Mouse (Mus musculus): ENCODE results near the gene Gstm7.
"Not testable (repeated sequence)": the region's sequence is repeated elsewhere in the genome, so short reads cannot be mapped to it uniquely, and the experiment has no call there.

Gene Gstm7

DNA sequence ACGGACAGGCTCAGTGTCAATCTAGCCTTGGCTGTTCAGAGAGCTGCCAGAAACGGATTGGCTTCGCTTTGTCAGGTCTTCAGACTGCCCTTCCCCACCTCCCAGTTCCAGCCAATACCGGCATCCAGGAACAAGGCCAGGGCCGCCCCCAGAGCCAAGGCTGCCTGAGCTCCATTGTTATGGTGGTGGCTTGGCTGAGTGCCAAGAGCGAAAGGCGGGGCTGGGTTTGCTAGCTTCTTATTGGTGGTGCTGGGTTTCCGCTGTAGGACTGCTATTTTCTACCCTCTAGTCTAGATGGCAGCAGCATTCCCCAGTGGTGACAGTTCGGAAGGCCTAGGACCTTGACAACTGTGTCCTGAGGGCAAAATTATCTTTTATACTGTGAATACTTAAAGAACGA lies at the start of gene Gstm7:
Gstm7 (minus strand) TSS at position 148 of the 400 bp plus-strand sequence.
- DNase-seq (ENCODE audit: low spot score in 2 of 2): peak; percentile 96 to 97

DNA sequence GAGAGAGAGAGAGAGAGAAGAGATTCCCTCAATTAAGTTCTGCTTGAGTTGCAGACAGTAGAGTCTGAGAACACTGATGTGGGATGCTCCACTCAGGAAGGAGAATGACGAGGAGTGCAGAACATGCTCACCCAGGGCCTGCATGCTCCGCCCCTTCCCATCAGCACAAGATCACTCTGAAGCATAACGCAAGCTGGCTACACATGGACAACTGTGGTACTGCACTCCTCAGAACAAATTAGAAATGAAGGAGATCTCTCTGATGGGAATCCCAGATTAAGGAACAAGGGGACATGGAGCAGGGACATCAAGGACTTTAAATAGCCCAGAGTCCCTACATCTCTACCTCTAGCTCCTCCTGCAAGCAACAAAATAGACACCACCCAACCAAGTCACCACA lies 49.6 kb upstream of the Gstm7 start:
- DNase-seq (ENCODE audit: low spot score in 2 of 2): no peak

DNA sequence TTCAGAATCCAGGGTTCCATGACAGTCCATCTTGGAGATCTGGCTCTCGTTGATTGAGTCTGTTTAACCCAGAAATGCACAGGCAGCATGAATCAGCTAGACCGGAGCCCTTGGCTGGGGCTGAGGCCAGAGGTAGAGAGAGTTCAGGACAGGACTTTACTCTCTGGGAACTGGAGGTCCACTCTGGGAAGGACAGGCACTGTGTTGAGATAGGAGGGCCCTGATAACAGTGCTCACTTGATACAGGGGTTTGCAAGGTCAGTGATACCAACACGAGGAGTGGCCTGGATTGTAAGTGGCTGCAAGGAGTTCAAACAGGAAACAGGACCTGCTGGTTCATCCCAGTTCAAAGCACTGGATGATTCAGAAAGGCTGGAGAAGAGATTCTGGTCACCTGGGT lies 46.1 kb upstream of the Gstm7 start:
- DNase-seq (ENCODE audit: low spot score in 2 of 2): no peak

DNA sequence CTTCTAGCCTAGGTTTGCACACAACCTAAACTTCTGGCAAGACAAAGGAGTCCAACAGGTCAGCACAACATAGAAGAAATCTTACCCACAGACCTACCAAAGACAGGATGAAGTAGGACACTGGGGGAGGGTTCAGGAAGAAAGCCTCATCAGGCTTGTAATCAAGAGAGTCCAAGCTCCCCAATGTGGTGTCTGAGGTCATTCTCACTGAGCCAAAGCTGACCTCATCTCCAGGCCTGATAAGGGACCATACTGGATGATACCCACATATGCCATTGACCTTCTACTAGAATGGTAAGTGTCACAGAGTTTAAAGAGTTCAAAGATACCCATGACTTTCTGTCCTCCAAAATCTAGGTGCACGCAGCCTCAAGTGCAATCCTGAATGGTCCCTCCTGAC lies 42.6 kb upstream of the Gstm7 start:
- no peak for DNase-seq (ENCODE audit: low spot score in 2 of 2)

DNA sequence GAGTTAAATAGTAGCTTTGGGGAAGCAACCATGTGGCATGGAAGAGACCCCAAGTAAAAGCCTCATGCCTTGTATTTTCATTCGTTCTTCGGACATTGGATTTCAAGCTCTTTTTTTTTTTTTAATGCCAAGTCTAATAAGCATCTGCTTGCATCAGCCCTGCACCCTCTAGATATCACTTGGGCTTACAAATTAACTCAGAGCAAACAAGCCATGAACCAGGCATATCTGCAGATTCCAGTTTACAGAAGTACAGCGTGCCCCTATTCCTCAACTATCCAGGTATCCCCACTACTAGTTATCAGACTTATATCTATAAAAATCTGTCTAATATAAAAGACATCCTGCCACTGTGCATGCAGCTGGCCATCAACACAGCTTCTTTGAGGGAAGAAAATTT lies 40.5 kb upstream of the Gstm7 start:
- no peak for DNase-seq (ENCODE audit: low spot score in 2 of 2)

DNA sequence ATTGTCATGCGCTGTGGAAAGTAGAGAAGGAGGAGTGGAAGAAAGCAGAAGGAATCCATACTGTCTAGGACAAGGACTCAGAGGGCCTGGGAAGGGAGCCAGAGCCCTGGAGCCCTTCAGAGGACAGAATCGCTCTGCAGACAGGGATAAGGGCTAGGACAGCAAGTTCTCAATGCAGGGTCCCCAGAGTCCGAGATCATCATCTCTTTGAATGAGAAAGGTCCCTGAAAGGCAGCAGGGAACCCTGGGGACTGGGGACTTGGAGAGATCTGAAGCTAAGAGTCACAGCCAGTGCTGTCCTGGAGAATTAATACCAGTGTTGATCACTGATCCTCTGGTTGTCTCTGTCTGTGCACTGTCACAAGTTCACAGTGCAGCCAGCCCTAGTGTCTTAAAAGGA lies 39.5 kb upstream of the Gstm7 start:
- not testable (repeated sequence) for DNase-seq (ENCODE audit: low spot score in 2 of 2)

DNA sequence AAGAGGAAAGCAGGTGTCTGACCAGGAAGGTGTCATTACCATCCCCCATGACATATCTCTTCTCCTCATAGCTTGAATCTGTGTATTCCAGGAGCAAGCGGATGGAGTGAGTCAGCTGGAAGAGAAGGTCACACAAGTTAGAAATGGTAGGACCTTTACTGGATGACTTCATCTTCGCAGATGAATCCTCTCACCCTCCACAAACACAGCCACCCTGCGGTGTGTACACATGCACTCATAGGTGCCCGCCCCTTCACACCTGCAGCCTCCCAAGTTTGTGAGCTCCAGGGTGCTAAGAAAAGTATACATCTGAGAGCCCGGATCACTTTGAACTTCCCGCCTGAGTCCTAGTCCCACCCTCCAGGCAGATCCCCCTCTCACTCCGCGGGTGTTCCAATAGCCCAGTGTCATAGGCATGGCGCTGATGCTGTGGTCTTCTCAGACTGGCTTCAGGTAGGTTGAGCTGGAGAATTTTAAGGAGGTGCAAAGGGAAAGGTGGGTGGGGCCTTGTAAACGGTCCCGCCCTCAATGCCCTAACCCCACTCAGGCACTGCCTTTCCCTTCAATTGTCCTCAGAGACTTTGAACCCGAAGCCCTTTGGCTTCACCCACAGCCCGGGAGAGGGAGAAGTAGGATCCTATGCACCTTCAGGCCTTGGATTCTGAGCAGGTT lies 37.2 kb upstream of the Gstm7 start, which contains the start of gene Gstm3:
Gstm3 (minus strand) TSS at position 560 of the 672 bp plus-strand sequence.
- no peak for DNase-seq (ENCODE audit: low spot score in 2 of 2)

DNA sequence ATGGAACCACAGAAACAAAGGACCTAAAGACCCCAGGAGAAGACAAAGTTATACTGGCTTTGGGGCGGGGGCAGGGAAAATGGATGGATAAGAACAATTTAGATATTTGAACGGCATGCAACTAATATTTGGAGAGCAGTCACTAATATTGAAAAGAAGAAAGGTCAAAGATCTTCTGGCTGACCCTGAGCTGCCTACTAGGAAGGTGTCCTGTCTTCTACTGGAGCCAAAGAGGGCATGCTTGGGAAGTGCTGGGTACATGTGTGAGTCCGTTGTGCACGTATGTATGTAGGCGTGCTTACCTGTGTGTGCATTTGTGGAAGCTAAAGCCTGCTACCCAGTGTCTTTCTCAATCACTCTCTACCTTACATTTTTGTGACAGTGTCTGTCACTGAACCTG lies 35.0 kb upstream of the Gstm7 start:
- DNase-seq (ENCODE audit: low spot score in 2 of 2): no peak

DNA sequence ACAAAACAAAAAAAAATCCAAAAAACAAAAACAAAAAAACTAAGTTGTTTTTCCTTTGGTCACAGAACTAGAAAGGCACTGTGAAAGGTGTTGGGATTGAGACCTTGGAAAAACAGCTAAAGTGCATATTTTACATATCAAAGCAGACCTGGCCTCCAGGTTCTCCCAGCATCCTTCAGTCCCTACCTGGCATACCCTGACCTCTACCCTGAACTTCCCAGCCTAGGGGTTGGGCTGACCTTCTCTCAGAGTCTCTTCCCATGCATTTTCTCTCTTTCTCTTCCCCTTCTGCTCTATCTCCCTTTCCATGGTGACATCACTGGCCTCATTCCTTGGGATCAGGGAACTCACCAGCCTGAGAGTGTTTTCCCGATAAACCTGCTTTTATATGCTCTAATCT lies 34.0 kb upstream of the Gstm7 start:
- no peak for DNase-seq (ENCODE audit: low spot score in 2 of 2)

DNA sequence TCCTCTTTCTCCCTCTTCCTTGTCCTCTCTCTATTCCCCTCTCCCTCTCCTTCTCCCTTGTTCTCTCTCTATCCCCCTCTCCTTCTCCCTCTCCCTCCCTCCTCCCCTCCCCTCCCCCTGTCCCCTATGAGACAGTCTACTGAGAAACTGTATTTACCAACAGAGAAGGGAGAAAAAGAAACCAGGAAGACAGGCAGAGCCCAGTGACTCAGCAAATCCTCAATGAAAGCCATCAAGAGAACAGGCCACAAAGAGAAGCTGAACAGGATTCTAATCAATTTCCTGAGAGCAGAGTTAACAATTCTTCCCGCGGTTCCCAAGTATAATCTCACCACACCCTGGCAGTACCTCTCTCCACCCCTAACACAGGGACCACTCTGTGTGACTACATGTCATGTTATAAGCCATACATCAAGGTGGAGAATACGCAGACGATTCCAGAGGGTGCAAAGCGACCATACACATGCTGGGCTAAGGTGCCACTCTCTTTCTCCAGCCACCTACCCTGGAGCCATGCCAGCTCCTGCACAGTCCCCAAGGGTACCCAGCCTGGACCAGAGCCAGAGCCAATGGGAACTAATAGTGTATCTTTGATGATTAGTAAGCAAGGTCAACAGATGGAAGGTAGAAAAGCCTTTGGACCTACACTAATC lies 33.2 kb upstream of the Gstm7 start:
- DNase-seq (ENCODE audit: low spot score in 2 of 2): no peak

DNA sequence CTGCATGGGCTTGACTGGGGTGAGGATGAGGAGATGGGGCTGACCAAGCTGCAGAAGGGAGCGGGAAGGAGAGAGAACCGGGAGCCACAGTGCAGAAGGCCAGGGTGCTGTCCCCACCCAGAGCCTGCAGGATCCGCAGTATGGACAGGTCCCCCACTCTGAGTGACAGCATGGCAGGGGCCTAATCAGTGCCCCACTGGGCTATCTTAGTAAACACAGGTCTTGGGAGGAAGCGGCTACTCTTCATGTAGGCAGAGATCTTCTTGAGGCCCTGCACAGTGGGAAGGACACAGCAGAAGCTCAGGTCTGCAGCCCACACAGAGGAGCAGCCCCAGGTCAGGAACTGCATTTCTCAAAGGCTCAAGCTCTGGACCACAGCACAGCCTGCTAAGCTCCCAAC lies 32.4 kb upstream of the Gstm7 start:
- no peak for DNase-seq (ENCODE audit: low spot score in 2 of 2)

DNA sequence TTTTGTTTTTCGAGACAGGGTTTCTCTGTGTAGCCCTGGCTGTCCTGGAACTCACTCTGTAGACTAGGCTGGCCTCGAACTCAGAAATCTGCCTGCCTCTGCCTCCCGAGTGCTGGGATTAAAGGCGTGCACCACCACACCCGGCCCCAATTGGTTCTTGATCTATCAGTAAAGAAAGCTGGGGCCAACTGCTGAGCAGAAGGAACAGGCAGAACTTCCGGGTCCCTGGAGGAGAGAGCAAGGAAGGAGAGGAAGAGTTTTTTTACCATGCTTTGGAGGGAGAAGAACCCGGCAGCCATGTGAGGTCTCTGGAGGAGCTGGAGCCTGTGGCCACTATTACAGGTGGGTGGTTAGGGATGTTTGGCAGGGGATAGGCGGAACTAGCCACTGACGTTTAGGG lies 23.6 kb upstream of the Gstm7 start:
- not testable (repeated sequence) for DNase-seq (ENCODE audit: low spot score in 2 of 2)

DNA sequence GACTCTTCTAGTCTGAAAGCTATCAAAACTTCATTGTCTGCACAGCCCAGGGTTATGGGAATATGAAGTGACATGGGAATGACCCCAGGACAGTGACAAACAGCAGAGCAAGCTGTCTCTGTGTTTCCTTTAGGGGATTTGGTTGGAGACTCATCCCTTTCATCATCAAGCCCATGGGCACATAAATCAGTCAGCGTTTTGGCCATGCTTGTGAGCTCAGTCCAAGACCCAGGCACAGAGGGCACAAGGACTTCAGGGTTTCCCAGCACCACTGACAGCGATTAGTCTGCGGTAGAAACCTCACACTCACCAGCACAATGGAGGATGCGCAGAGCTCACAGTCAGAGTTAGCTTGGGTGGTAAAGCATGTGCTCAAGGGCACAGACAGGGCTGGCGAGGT lies 22.3 kb upstream of the Gstm7 start:
- DNase-seq (ENCODE audit: low spot score in 2 of 2): no peak

DNA sequence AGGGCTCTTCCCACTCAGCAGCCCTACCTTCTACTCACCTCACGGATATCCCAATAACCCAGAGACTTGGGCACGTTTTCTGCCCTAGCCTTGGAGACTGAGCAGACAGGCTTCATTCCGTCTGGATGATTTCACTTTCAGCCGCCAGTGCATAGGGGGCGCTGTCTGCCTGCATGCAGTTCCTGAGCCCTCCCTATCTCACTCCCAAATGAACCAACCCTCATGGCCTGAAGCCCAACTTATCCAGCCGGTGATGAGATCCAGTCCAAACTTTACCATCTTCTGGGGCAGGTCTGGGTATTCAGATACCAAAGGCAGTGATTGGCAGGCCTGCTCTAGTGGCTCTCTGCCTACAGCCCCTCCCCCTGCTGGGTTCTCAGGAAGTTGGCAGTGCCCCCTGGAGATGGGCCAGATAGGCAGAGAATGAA lies 21.7 kb upstream of the Gstm7 start:
- no peak for DNase-seq (ENCODE audit: low spot score in 2 of 2)

DNA sequence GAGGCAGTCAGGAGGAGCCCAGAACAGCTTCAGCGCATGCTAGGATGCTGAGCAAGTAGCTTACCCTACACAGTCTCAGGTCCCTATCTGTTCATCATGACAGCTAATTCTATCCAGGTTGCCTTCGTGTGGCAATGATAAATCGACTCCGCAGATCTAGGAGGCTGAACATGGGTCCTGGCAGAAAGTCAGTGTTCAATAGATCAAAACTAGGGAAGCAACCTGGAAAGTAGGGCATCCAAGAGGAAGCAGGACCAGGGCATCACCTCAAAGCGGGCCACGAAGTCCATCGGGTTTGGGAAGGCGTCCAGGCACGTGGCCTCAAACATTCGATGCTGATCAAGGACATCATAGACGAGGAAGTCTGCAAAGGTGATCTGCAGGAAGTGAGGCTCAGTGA lies 18.9 kb upstream of the Gstm7 start:
- DNase-seq (ENCODE audit: low spot score in 2 of 2): no peak

DNA sequence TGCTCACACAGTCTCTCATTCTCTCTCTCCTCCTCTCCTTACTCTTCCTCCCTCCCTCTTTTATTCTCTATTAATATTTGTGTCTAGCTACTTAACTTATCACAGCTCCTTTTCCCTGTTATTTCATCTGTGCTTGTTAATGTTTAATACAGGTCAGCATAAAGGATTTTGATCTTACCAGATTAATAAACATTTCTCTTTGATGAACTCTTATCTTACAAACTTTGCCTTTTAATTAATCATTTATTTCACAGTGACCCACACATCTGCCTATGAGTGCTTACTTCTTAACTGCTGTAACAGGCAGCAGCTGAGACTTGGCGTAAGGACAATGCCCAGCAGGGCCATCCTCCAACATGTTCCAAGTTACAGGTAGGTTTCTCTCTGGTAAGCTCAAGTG lies 17.8 kb upstream of the Gstm7 start:
- DNase-seq (ENCODE audit: low spot score in 2 of 2): not testable (repeated sequence)

DNA sequence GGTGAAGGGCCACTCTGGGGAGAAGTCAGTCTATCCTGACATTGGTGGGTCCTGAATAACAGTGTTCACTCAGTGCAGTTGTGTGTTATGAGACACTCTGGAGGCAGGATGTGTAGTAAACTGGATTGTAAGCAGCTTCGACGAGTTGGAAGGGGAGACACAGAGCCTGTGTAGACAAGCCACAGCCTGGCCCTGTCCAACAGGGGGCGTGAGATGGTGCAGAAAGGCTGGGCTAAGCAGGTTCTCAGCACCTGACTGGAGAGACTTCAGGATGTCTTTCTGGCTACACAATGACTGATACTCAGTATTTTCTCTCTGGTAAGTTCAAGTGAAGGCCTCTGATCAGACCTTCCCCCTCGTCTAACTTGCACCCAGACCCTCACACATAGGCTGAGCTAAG lies 14.1 kb upstream of the Gstm7 start:
- DNase-seq (ENCODE audit: low spot score in 2 of 2): no peak

DNA sequence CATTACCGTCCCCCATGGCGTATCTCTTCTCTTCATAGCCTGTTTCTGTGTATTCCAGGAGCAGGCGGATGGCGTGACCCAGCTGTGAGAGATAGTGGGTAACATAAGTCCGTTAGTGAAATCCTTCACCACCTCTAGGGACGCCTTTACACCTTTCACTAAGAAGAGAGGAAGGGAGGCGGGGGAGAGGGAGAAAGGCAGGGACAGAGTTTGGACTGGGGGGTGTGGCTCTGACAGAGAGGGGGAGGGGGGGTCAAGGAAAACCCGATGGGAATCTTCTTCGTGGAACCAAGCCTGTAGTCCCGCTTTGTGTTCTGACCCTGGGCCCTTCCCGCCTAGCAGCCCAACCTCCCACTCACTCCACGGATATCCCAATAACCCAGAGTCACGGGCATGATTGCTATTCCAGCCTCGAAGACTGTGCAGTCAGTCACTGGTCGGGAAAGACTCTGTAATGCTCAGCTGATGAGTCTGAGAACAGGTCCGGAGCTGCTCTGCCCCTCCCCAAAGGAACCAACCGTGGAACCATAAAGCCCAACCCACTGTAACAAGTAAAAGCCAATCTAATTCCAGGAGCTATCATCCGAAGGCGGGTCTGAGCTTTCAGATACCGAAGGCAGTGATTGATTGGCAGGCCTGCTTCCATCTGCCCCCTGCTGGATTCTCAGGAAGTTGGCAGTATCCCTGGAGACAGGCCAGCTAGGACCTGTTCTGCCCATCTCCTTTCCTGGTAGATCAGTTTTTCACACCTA lies 11.8 kb upstream of the Gstm7 start, which contains the start of gene Gstm6:
Gstm6 (minus strand) TSS at position 511 of the 752 bp plus-strand sequence.
- no peak for DNase-seq (ENCODE audit: low spot score in 2 of 2)

DNA sequence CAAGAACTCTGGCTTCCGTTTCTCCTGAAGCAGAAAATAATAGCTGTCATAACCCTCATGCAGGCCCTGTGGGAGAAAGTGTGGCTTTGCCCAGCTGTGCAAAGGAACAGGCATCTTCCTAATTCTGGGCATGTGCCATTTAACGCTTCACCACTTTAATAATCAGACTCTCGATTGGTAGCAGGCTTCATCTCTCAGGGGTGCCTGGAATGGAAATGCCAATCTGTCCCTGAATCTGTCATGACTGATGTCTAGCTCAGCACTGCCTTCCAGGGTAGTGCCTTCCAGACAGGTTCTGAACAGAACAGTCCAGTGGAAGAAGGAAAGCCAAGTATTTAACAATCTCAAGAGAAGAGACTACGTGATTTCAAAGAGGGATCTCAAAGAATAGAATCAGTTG lies 9.6 kb upstream of the Gstm7 start:
- DNase-seq (ENCODE audit: low spot score in 2 of 2): no peak

DNA sequence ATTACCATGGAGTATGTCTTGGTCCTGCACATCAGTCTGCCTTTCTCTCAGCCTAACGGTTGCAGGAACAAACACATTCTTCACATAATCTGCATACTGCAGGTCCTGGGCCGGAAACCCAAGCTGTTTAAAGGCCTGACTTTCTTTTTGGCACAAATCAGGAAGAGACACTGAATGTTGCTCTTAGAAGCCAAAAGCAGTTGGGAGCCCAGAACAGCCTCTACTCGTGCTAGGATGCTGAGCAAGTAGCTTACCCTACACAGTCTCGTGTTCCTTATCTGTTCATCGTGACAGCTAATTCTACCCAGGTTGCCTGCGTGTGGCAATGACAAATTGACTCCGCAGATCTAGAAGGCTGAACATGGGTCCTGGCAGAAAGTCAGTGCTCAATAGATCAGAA lies 8.9 kb upstream of the Gstm7 start:
- no peak for DNase-seq (ENCODE audit: low spot score in 2 of 2)

DNA sequence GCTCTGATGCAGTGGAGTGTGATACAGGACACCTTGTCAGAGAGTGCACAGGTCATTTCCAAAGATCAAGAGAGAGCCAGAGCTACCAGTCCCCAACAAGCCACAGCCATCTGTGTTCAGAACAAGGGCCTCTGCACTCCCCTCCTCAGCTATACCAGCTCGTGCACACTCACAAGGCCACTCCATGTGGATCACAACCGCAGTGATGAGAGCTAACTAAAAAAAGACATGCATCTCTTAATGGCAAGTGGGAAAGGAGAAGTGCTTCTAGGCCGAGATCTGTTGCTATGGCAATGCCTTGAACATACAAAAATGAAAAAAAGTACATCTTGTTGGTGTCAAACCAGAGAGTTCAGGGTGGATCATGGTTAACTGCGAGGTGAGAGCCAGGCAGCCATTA lies 8.2 kb upstream of the Gstm7 start:
- DNase-seq (ENCODE audit: low spot score in 2 of 2): peak; percentile 49 to 50

DNA sequence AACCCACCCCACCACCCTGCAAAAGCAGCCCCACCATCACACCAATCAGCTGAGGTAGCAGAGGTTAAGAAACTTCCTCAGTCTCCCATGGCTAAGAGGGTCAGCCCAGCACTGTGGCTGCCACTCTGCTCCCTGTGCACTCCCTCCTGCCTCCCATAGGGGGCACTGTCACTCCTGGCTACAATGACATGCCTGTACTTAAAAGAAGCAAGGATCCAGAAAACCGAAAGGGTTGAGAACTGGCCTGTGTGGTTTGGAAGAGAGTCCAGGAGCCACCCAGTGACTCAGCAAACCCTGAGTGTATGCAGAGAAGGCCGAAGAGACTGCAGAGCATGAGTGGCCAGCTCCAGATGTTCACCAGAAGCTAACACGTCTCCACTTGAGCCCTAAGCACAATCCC lies 7.8 kb upstream of the Gstm7 start:
- peak in 1 of 2 experiments; percentile 45 for DNase-seq (ENCODE audit: low spot score in 2 of 2)

DNA sequence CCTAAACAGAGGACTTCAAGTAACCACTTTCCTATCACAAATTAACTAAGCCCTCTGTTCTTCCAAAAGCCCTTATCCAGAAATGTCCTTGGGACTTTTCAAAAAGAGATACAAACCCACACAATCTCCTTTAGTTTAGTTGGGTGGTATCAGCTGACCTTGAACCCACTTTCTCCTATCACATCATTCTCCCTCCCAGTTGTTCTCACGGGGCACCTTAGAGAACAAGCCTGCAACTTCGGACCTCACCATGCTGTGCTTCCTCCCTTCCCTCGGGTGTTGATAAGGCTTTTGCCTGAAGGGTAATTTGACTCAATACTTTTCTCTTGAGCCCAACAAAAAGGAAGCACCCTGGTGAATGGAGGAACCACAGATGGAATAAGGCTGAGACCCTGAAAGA lies 4.3 kb upstream of the Gstm7 start:
- DNase-seq (ENCODE audit: low spot score in 2 of 2): no peak

Data from right cerebral cortex, postnatal 36 days (tissue).